Mouse (Mus musculus) liver, embryonic 11.5 days (tissue): ENCODE results near the gene Dock3. TPM values are rescaled to one million over a fixed set of nuclear protein-coding genes. Genes with fewer than 3 reads are reported as not detected.

Experiments
- ATAC-seq: fragments of 200-750 bp; cut with Nextera tagmentation; replicated peaks from 2 replicates; pipeline ENCODE4 v1.8.0; 2017; ENCODE audit warnings: moderate number of reproducible peaks, mild to moderate bottlenecking, moderate TSS enrichment, moderate library complexity; ENCODE audit not compliant: low FRiP score
- DNase-seq: peaks from one replicate; pipeline ENCODE4 v3.0.0-alpha.2; 2017; ENCODE audit warnings: low spot score
- H3K27ac ChIP-seq: fragments of 300-500 bp; sonication (generic); 2 replicates; pipeline ENCODE4 v1.5.1; 2014; ENCODE audit warnings: mild to moderate bottlenecking, low read depth, low read length, control low read depth
- H3K27me3 ChIP-seq: fragments of 300-500 bp; sonication (generic); replicated peaks from 2 replicates; pipeline ENCODE4 v1.6.1; 2014; ENCODE audit warnings: low read length, mixed read lengths; ENCODE audit not compliant: control insufficient read depth, insufficient read depth
- H3K36me3 ChIP-seq: fragments of 300-500 bp; sonication (generic); 2 replicates; pipeline ENCODE4 v1.6.1; 2014; ENCODE audit warnings: mild to moderate bottlenecking, low read length, moderate library complexity, mixed read lengths; ENCODE audit not compliant: control insufficient read depth, insufficient read depth
- H3K4me1 ChIP-seq: fragments of 300-500 bp; sonication (generic); replicated peaks from 2 replicates; pipeline ENCODE4 v1.6.1; 2014; ENCODE audit warnings: low read length, mixed read lengths; ENCODE audit not compliant: control insufficient read depth, insufficient read depth
- H3K4me2 ChIP-seq: fragments of 300-500 bp; sonication (generic); 2 replicates; pipeline ENCODE4 v1.6.1; 2014; ENCODE audit warnings: mild to moderate bottlenecking, control low read depth, moderate library complexity
- H3K4me3 ChIP-seq: fragments of 300-500 bp; sonication (generic); 2 replicates; pipeline ENCODE4 v1.5.1; 2014; ENCODE audit warnings: low read depth, low read length, control low read depth
- H3K9ac ChIP-seq: fragments of 300-500 bp; sonication (generic); 2 replicates; pipeline ENCODE4 v1.6.1; 2014; ENCODE audit warnings: low read depth, low read length, control low read depth
- H3K9me3 ChIP-seq: fragments of 300-500 bp; sonication (generic); 2 replicates; pipeline ENCODE4 v1.6.1; 2016; ENCODE audit warnings: low read length, inconsistent platforms, mixed read lengths; ENCODE audit not compliant: control insufficient read depth
- WGBS: fragments of 180-500 bp; shearing (Covaris S2); extraction: QIAGEN DNeasy Blood & Tissue Kit; methylation state at CpG from one replicate; pipeline ENCODE4 v1.1.7; 2014; 5-methylcytosine and 5-hydroxymethylcytosine counted together
- polyA plus RNA-seq: library from polyadenylated mRNA; unstranded; fragments of >200 nt; fragmentation: Nextera tagmentation; extraction: Ambion mirVana; gene quantifications from 2 replicates; pipeline ENCODE4 v1.2.1, GENCODE M21; 2014

Dock3 gene
- 0.41 and 1.1 TPM in 2 replicates for polyA plus RNA-seq

DNA sequence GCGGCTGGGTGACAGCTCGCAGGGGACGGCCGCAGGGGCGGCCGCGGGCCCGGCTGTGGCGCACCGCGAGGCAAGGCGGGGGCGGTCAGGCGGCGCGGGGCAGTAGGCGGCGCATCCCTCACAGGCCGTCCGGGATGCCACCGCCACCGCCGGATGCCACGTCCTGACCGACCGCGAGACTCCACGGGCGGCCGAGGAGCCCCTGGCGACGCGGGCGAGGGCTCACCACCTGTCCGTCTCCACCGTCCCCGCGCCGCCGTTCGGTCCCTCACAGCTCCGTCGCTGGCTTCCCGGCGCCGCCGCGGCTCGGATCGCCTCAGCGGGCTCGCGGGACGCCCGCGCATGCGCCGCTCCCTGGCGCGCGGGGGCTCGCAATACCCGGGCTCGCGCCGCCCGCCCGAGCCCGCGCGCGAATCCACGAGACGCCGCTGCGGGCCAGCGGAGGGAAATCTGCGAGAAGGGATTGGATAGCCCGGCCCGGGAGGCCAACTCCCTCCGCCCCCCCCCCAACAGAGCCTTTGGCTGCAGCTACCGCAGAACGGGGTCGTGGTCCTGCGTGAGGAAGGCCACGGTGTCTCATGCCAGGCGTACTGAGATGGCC, at the start of gene Dock3:
Dock3 (minus strand) TSS at position 371 of the 601 bp plus-strand sequence.
- Histone ChIP-seq H3K4me2 (peak within 1 kb of the TSS; percentile 98), H3K36me3 (no peaks in the 10 kb centered on the region), H3K9ac (no peak within 1 kb of the TSS), H3K27me3 (peaks cover 76% of the 10 kb centered on the region), H3K27ac (no peak within 1 kb of the TSS), H3K4me1 (no peaks in the 10 kb centered on the region; the same call in 1 of the 2 replicates), H3K4me3 (peak within 1 kb of the TSS; percentile 56), H3K9me3 (no peaks in the 10 kb centered on the region)
- DNase-seq (peak; percentile 61), ATAC-seq (peak; percentile 71)
- WGBS: under 1% methylated on average over 83 of the region's 87 CpGs

- Histone ChIP-seq H3K27me3 (no peaks in the 10 kb centered on the region), H3K9ac (no peak overlapping the region), H3K27ac (peak overlapping the region; percentile 46; the same call in 1 of the 2 replicates), H3K4me2 (peak overlapping the region; percentile 55), H3K4me3 (0 out of 2 replicates have a peak overlapping the region, but pooled peaks have one; percentile 1), H3K4me1 (peaks cover 22% of the 10 kb centered on the region), H3K36me3 (no peaks in the 10 kb centered on the region), H3K9me3 (no peaks in the 10 kb centered on the region)
- DNase-seq (peak; percentile 54), ATAC-seq (peak; percentile 60)
- WGBS: 25% methylated on average over 13 of the region's 13 CpGs
Measured at GRCm38 (mm10) chr9:107280322-107281027, 48.8 kb upstream of the Dock3 start.

- peaks cover 19% of the 10 kb centered on the region for H3K4me1 ChIP-seq
- no peaks in the 10 kb centered on the region for H3K27me3 ChIP-seq
- peak overlapping the region; percentile 46; the same call in 1 of the 2 replicates for H3K27ac ChIP-seq
- no peaks in the 10 kb centered on the region for H3K36me3 ChIP-seq
- ATAC-seq (peak; percentile 48), DNase-seq (no peak)
- H3K4me2 ChIP-seq: peak overlapping the region; percentile 55
- no peaks in the 10 kb centered on the region for H3K9me3 ChIP-seq
- WGBS: 22% methylated on average over 16 of the region's 16 CpGs
- H3K4me3 ChIP-seq: 0 out of 2 replicates have a peak overlapping the region, but pooled peaks have one; percentile 1
- no peak overlapping the region for H3K9ac ChIP-seq
Measured at GRCm38 (mm10) chr9:107279378-107280321, 47.9 kb upstream of the Dock3 start.

DNA sequence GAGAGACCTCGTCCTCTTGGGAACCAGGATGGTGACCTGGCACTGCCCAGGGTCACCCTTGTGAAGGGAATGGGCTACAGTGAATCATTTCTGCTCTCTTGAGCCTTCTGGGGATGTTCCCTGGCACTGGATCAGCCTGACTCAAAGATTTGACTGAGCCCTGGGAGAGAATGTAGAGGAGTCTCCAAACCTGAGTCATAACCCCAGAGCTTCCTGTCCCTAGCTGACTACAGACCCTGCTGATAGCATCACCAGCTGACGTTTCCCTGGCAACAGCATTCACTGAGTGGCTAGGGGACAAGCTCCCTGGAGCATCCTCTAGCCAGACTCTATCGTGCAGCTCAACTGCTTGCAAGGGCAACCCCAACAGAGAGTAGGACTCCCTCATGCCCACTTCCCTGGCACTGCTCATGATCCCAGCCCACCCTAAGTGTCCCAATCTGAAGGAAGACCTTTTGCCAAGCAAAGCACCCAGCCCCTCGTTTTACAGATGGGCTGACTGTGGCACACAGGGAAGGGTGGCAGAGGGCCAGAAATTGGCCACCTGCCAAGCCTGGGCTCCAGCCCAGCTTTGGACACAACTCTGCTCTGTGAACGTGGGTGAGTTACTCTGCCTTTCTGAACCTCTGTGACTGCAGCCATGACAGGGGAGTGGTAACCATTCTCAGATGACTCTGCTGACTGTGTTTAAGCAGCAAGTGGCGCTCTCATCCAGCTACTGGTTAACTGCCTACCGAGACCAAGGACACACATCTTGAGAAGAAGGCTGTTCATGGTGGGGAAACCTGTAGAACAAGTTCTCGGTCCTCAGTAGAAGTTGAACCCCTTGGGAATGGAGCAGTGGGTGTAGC, 47.0 kb upstream of the Dock3 start:
- no peak overlapping the region for H3K27ac ChIP-seq
- H3K9ac ChIP-seq: no peak overlapping the region
- WGBS: 59% methylated on average over 8 of the region's 8 CpGs
- H3K4me1 ChIP-seq: peaks cover 19% of the 10 kb centered on the region
- H3K9me3 ChIP-seq: no peaks in the 10 kb centered on the region
- no peak overlapping the region for H3K4me3 ChIP-seq
- no peak overlapping the region for H3K4me2 ChIP-seq
- ATAC-seq (no peak), DNase-seq (no peak)
- no peaks in the 10 kb centered on the region for H3K27me3 ChIP-seq
- no peaks in the 10 kb centered on the region for H3K36me3 ChIP-seq

DNA sequence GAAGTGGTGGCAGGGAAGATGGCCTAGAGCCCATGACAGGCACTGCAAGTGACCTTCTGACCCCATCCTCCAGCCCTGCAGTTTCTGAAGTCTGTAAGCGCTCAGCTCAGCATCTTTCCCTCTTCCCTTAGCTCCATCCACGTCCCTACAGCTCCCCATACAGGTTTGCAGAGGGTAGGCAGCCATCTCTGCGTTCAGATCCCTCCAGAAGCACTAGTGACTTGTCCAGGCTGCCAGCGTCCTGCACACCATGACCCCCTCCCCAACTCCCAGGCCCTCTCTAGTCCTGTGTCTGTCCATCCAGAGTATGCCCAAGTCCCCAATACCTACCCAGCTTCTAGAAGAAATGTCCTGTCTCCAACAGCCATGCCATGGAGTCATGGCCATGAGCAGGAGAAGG, 46.4 kb upstream of the Dock3 start:
- no peaks in the 10 kb centered on the region for H3K9me3 ChIP-seq
- peaks cover 23% of the 10 kb centered on the region for H3K4me1 ChIP-seq
- no peak overlapping the region for H3K4me2 ChIP-seq
- DNase-seq (no peak), ATAC-seq (no peak)
- no peak overlapping the region for H3K27ac ChIP-seq
- H3K27me3 ChIP-seq: no peaks in the 10 kb centered on the region
- no peak overlapping the region for H3K4me3 ChIP-seq
- 47% methylated on average over 4 of the region's 4 CpGs for WGBS
- no peaks in the 10 kb centered on the region for H3K36me3 ChIP-seq
- H3K9ac ChIP-seq: no peak overlapping the region

GRCm38 (mm10) chr9:107277603-107278002, 45.9 kb upstream of the Dock3 start:
- H3K27ac ChIP-seq: no peak overlapping the region
- no peaks in the 10 kb centered on the region for H3K27me3 ChIP-seq
- H3K4me1 ChIP-seq: peaks cover 26% of the 10 kb centered on the region
- no peak for DNase-seq
- ATAC-seq: no peak
- H3K9ac ChIP-seq: no peak overlapping the region
- H3K4me3 ChIP-seq: no peak overlapping the region
- no peaks in the 10 kb centered on the region for H3K36me3 ChIP-seq
- 83% methylated on average over 7 of the region's 7 CpGs for WGBS
- no peaks in the 10 kb centered on the region for H3K9me3 ChIP-seq
- H3K4me2 ChIP-seq: no peak overlapping the region

- no peak overlapping the region for H3K27ac ChIP-seq
- ATAC-seq (no peak), DNase-seq (no peak)
- no peaks in the 10 kb centered on the region for H3K27me3 ChIP-seq
- no peaks in the 10 kb centered on the region for H3K36me3 ChIP-seq
- H3K4me3 ChIP-seq: no peak overlapping the region
- H3K4me2 ChIP-seq: no peak overlapping the region
- H3K9me3 ChIP-seq: no peaks in the 10 kb centered on the region
- 82% methylated on average over 5 of the region's 5 CpGs for whole genome bisulfite sequencing
- no peak overlapping the region for H3K9ac ChIP-seq
- H3K4me1 ChIP-seq: peaks cover 40% of the 10 kb centered on the region
Measured at GRCm38 (mm10) chr9:107275710-107276109, 44.0 kb upstream of the Dock3 start.

DNA sequence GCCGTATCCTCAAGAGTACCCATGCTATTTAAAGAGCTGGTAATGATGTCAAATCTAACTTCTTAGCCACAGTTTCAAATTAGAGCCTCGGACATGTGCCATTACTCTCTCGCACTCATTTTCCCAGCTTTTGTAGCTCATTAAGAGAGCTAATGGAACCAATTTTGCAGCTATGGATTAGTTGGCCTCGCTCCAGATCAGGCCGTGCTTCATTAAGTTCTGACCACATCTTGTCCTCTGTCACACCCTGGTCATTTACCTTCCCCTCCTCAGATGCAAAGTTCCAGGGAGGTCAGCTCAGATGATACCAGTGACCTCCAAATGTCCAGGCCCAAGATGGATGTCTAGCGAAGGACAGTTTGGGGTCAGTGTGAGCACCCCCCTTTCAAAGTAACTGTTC, 43.0 kb upstream of the Dock3 start:
- Histone ChIP-seq H3K4me3 (no peak overlapping the region), H3K9ac (no peak overlapping the region), H3K9me3 (no peaks in the 10 kb centered on the region), H3K27ac (no peak overlapping the region), H3K36me3 (no peaks in the 10 kb centered on the region), H3K4me2 (no peak overlapping the region), H3K27me3 (no peaks in the 10 kb centered on the region), H3K4me1 (peaks cover 34% of the 10 kb centered on the region)
- ATAC-seq: no peak
- WGBS: 87% methylated on average over 6 of the region's 6 CpGs
- no peak for DNase-seq
